Mouse (Mus musculus) ES-Bruce4 (cell line): ENCODE results near the gene Gpr39. TPM values are rescaled to one million over a fixed set of nuclear protein-coding genes. Genes with fewer than 3 reads are reported as not detected.
A peak's percentile ranks its signal among the peaks of the same experiment; 100 is the strongest.

Experiments
- H3K27ac ChIP-seq: 2 replicates; pipeline ENCODE4 v1.5.1; 2012; ENCODE audit warnings: low read length, inconsistent platforms; ENCODE audit not compliant: insufficient read depth
- H3K27me3 ChIP-seq: 2 replicates; pipeline ENCODE4 v1.6.1; 2012; ENCODE audit warnings: mild to moderate bottlenecking, low read length, inconsistent platforms; ENCODE audit not compliant: control insufficient read depth, poor library complexity, insufficient read depth, severe bottlenecking
- H3K36me3 ChIP-seq: 2 replicates; pipeline ENCODE4 v1.6.1; 2012; ENCODE audit warnings: inconsistent platforms, mild to moderate bottlenecking, low read length, moderate library complexity; ENCODE audit not compliant: control insufficient read depth, poor library complexity, insufficient read depth, severe bottlenecking
- H3K4me1 ChIP-seq: one replicate; pipeline ENCODE4 v1.8.1; 2011; ENCODE audit warnings: low read length; ENCODE audit not compliant: control insufficient read depth, insufficient read depth
- H3K4me3 ChIP-seq: 2 replicates; pipeline ENCODE4 v1.5.1; 2011; ENCODE audit warnings: low read depth, mild to moderate bottlenecking, low read length
- H3K9ac ChIP-seq: 2 replicates; pipeline ENCODE4 v1.6.1; 2012; ENCODE audit warnings: low read depth, mild to moderate bottlenecking, inconsistent platforms; ENCODE audit not compliant: poor library complexity, severe bottlenecking
- H3K9me3 ChIP-seq: replicated peaks from 2 replicates; pipeline ENCODE4 v1.6.1; 2012; ENCODE audit warnings: mild to moderate bottlenecking, low read length, inconsistent platforms; ENCODE audit not compliant: control insufficient read depth, poor library complexity, insufficient read depth, severe bottlenecking
- CTCF ChIP-seq: IDR thresholded peaks from one replicate; pipeline ENCODE4 v1.8.1; 2011; ENCODE audit warnings: low read depth, low read length
- EP300 ChIP-seq: IDR thresholded peaks from 2 replicates; pipeline ENCODE4 v1.6.1; 2011; ENCODE audit warnings: low read depth, low read length; ENCODE audit not compliant: insufficient read depth
- POLR2A ChIP-seq: IDR thresholded peaks from one replicate; pipeline ENCODE4 v1.8.1; 2011; ENCODE audit warnings: low read length; ENCODE audit not compliant: insufficient read depth
- polyA plus RNA-seq: library from polyadenylated mRNA; stranded (reverse); fragments of >200 nt; gene quantifications from 2 replicates; pipeline ENCODE4 v1.2.4, GENCODE M21; 2011; ENCODE audit warnings: low read depth; ENCODE audit not compliant: missing spikeins, insufficient read depth, insufficient read length

Gpr39 gene
- polyA plus RNA-seq, 1 experiment, result 0.93 TPM

DNA sequence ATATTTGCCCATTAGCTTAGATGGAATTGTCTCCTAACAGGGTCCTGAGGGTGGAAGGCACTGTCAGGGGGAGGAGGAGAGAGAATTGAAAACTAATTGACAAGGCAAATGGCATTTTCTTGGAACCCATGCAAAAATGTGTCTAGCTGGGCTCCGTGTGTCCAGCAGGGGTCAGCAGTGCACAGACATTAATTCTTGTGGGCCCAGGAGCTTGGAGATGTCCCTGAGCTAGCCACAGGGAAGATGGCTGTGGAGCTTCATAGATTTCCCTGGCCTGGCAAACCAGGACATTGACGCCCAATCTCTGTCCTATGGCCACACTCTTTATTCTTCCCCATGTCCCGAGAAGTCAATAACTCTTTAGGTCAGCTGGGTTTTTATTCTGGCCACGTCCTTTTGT lies 113.0 kb downstream of the Gpr39 start:
- H3K4me1 ChIP-seq, result no peaks in the 10 kb centered on the region
- H3K9me3 ChIP-seq, result no peaks in the 10 kb centered on the region
- H3K27me3 ChIP-seq, result no peaks in the 10 kb centered on the region; the same call in 1 of the 2 replicates
- no peaks in the 10 kb centered on the region for H3K36me3 ChIP-seq
- H3K4me3 ChIP-seq, result no peak overlapping the region
- TF ChIP-seq POLR2A, result no peak
- peak; percentile 60 for TF ChIP-seq CTCF
- no peak for TF ChIP-seq EP300
- H3K9ac ChIP-seq, result no peak overlapping the region
- no peak overlapping the region for H3K27ac ChIP-seq

DNA sequence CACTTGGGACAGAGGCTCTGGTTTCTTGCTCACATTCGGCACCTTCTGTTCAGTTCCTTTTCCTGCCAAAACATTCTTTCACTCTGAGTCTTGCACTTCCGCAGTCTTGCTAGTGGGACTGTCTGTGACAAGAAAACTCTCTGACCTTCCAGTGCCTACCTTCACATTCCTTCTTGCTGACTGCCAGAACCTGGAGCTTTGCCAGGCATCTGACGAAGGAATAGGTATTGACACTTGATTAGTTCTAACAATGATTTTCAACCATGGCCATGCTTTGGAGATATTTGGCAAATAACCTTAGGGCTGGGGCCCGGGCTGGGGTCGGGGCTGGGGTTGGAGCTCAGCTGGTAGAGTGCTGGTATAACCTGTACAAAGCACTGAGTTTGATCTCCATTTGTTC lies 123.7 kb downstream of the Gpr39 start:
- no peak overlapping the region for H3K27ac ChIP-seq
- TF ChIP-seq EP300 (no peak), CTCF (no peak), POLR2A (no peak)

DNA sequence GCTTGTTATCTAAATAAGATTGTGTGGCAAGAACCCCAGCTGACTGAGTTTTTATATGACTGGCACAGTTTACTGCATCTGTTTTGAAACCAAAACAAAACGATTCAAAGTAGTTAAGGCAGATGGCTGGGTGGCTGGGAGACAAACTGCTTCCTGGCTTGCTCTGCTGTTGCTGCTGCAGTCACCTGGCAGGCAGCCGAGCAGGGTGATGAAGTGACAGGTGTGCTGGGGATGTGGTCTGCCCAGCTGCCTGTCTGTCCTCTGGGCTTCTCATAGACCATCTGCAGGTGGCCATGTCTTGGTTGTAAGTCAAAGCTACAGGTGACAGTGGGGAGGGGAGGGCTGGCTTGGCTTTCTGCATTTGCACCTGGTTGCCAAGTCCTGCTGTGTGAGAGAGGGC lies 131.6 kb downstream of the Gpr39 start:
- Histone ChIP-seq H3K4me3 (no peak overlapping the region), H3K27me3 (no peaks in the 10 kb centered on the region; the same call in 1 of the 2 replicates), H3K27ac (no peak overlapping the region), H3K4me1 (no peaks in the 10 kb centered on the region), H3K9ac (no peak overlapping the region), H3K9me3 (no peaks in the 10 kb centered on the region), H3K36me3 (no peaks in the 10 kb centered on the region)
- TF ChIP-seq CTCF, result no peak
- no peak for TF ChIP-seq EP300
- TF ChIP-seq POLR2A, result no peak

More for the DNA sequence above, 123.7 kb downstream of the Gpr39 start:
- no peak overlapping the region for H3K9ac ChIP-seq
- no peaks in the 10 kb centered on the region for H3K4me1 ChIP-seq
- H3K36me3 ChIP-seq, result no peaks in the 10 kb centered on the region
- H3K4me3 ChIP-seq, result no peak overlapping the region
- H3K27me3 ChIP-seq, result no peaks in the 10 kb centered on the region; the same call in 1 of the 2 replicates
- H3K9me3 ChIP-seq, result no peaks in the 10 kb centered on the region

DNA sequence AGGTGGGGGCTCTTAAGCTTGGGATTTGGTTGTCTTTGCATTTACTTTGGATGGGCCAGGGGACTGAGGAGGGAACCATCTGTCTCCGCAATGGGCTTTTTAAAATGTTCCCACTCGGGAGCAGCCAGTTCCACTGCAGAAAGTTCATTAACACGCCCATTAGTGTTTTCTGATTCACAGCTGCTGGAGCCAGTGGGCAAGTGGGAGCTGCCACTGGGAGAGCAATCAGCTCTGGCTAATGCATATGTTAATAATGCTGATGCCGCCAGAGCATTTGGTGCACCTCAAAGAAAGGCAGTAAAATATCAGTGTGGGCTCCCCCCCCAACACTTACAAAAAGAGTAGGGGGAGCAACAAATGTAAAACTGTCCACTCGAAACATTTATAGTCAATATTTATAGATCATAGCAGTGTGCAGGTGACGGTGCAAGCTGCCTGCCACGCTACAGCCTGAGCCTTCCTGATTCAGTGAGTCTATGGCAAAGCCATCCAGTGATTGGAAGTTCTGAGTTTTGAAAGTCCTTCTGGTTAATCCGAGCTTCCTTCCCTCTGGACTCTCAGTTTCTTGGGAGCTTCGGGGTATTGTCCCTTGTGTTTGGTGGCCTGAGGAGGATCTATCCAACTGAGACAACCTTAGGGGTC lies 136.5 kb downstream of the Gpr39 start:
- no peaks in the 10 kb centered on the region for H3K9me3 ChIP-seq
- H3K4me1 ChIP-seq, result no peaks in the 10 kb centered on the region
- H3K36me3 ChIP-seq, result no peaks in the 10 kb centered on the region
- no peak for TF ChIP-seq CTCF
- H3K27me3 ChIP-seq, result no peaks in the 10 kb centered on the region
- no peak overlapping the region for H3K27ac ChIP-seq
- no peak overlapping the region for H3K4me3 ChIP-seq
- no peak overlapping the region for H3K9ac ChIP-seq

DNA sequence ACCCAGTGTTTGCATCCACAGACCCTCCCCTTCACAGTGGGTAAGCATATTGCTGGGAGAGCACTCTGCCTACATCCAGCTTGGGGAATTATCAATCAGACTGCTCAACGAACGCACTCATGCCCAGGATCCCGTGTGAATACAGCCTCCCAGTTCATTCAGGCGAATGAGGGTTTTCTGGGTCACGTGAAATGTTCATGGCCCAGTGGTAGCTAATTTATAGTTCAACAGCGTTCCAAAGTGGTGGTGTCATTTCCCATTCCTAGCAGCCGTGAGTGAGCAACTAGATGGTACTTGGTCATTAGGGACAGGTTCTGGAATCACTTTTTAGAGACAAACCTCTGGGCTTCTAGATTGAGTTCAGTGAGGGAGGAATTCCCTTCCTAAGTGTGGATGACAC lies 144.3 kb downstream of the Gpr39 start:
- Histone ChIP-seq H3K9ac (no peak overlapping the region), H3K36me3 (no peaks in the 10 kb centered on the region), H3K27me3 (no peaks in the 10 kb centered on the region), H3K9me3 (no peaks in the 10 kb centered on the region), H3K27ac (no peak overlapping the region), H3K4me3 (no peak overlapping the region), H3K4me1 (no peaks in the 10 kb centered on the region)
- no peak for TF ChIP-seq CTCF
- no peak for TF ChIP-seq EP300
- no peak for TF ChIP-seq POLR2A

DNA sequence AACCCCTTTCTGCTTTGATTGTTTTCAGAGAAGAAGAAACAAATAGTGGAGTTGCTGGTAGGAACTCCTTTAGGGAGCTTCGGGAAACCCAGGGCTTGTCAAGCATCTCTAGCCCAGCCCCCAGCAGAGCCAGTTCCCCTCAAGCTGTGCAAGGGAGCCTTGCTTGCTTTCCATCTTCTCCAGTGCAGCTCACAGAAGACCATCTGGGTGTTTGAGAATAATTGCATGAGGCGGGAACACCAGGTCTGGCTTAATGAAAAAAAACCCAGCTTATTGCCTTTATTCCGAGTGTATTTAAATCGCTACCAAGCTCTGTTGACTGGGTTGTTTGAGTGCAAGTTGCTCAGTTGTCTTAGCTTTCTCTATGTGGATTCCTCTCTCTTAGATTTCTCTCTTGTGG lies 146.8 kb downstream of the Gpr39 start:
- H3K4me1 ChIP-seq, result no peaks in the 10 kb centered on the region
- H3K36me3 ChIP-seq, result no peaks in the 10 kb centered on the region
- H3K9ac ChIP-seq, result no peak overlapping the region
- TF ChIP-seq EP300 (no peak), CTCF (no peak), POLR2A (no peak)
- no peak overlapping the region for H3K27ac ChIP-seq
- H3K9me3 ChIP-seq, result no peaks in the 10 kb centered on the region
- no peaks in the 10 kb centered on the region for H3K27me3 ChIP-seq
- no peak overlapping the region for H3K4me3 ChIP-seq
